Mouse (Mus musculus): ENCODE data around the gene Mrnip. TPM values are rescaled to one million over a fixed set of nuclear protein-coding genes. Genes with fewer than 3 reads are reported as not detected.
A peak's percentile ranks its signal among the peaks of the same experiment; 100 is the strongest.

Gene Mrnip
- polyA plus RNA-seq, 1 experiment = 7.8 TPM

GRCm38 (mm10) chr11:50208039-50208438 lies 33.8 kb downstream of the Mrnip start:
- no peak for TF ChIP-seq SRF (IDR thresholded peaks at IDR 0.05; ENCODE audit: control insufficient read depth, insufficient read length, low read depth)
- TF ChIP-seq POLR2AphosphoS2 (IDR thresholded peaks at IDR 0.05; ENCODE audit: insufficient read length, low read depth) = peak; percentile 78
- no peak for TF ChIP-seq TCF12 (IDR thresholded peaks at IDR 0.05; ENCODE audit: insufficient read depth, poor library complexity, severe bottlenecking)
- TF ChIP-seq MYOD1 (IDR thresholded peaks at IDR 0.05; ENCODE audit: control insufficient read depth in 1 of 3, insufficient read length in 2 of 3, low read depth in 2 of 3) = no peak
- H3K4me3 ChIP-seq = peak overlapping the region; percentile 86
- H3K79me2 ChIP-seq (ENCODE audit: control insufficient read depth, insufficient read depth) = peaks cover 60% of the 10 kb centered on the region
- peaks cover 55% of the 10 kb centered on the region for H3K36me3 ChIP-seq (ENCODE audit: control insufficient read depth, insufficient read depth)
- H3K27me3 ChIP-seq (ENCODE audit: control insufficient read depth, insufficient read depth, insufficient read length) = no peaks in the 10 kb centered on the region
- H3K4me2 ChIP-seq (ENCODE audit: low read depth) = peak overlapping the region; percentile 98
- H3ac ChIP-seq (ENCODE audit: control insufficient read depth, insufficient read length) = no peak overlapping the region

GRCm38 (mm10) chr11:50210101-50210504 lies 35.9 kb downstream of the Mrnip start:
- peaks cover 53% of the 10 kb centered on the region for H3K79me2 ChIP-seq (ENCODE audit: control insufficient read depth, insufficient read depth)
- H3ac ChIP-seq (ENCODE audit: control insufficient read depth, insufficient read length) = peak overlapping the region; percentile 29
- H3K36me3 ChIP-seq (ENCODE audit: control insufficient read depth, insufficient read depth) = peaks cover 35% of the 10 kb centered on the region
- TF ChIP-seq TCF12 (IDR thresholded peaks at IDR 0.05; ENCODE audit: insufficient read depth, poor library complexity, severe bottlenecking) (no peak), POLR2AphosphoS2 (IDR thresholded peaks at IDR 0.05; ENCODE audit: insufficient read length, low read depth) (peak; percentile 58)
- H3K4me3 ChIP-seq = peak overlapping the region; percentile 86
- no peaks in the 10 kb centered on the region for H3K27me3 ChIP-seq (ENCODE audit: control insufficient read depth, insufficient read depth, insufficient read length)
- peak overlapping the region; percentile 98 for H3K4me2 ChIP-seq (ENCODE audit: low read depth)

GRCm38 (mm10) chr11:50210505-50211151 lies 36.4 kb downstream of the Mrnip start, which contains the start of the genes Sqstm1 and Mgat4b:
Gene Sqstm1, minus strand, starts transcription at chr11:50210827.
Gene Mgat4b, plus strand, starts transcription at chr11:50210890.
- peak; percentile 97 for TF ChIP-seq POLR2AphosphoS2 (IDR thresholded peaks at IDR 0.05; ENCODE audit: insufficient read length, low read depth)
- TF ChIP-seq MAX (IDR thresholded peaks at IDR 0.05; ENCODE audit: low read depth) = no peak
- peak; percentile 33 to 84 (median 65) for TF ChIP-seq MYOG (IDR thresholded peaks at IDR 0.05; ENCODE audit: control insufficient read depth in 1 of 3, insufficient read depth in 1 of 3, insufficient read length in 2 of 3, low read depth in 2 of 3)
- TF ChIP-seq CEBPB (IDR thresholded peaks at IDR 0.05; ENCODE audit: insufficient read depth, poor library complexity, severe bottlenecking) = no peak
- TF ChIP-seq USF1 (IDR thresholded peaks at IDR 0.05; ENCODE audit: low read depth) = no peak
- TF ChIP-seq MYOD1 (IDR thresholded peaks at IDR 0.05; ENCODE audit: control insufficient read depth in 1 of 3, insufficient read length in 2 of 3, low read depth in 2 of 3) = peak in 2 of 3 experiments; percentile 66 to 81
- TF ChIP-seq POLR2A (IDR thresholded peaks at IDR 0.05; ENCODE audit: insufficient read length, low read depth) = peak; percentile 91
- H3K36me3 ChIP-seq (ENCODE audit: control insufficient read depth, insufficient read depth) = peaks cover 30% of the 10 kb centered on the region
- H3ac ChIP-seq (ENCODE audit: control insufficient read depth, insufficient read length) = peak within 1 kb of the TSS; percentile 29
- H3K27me3 ChIP-seq (ENCODE audit: control insufficient read depth, insufficient read depth, insufficient read length) = no peaks in the 10 kb centered on the region
- H3K4me2 ChIP-seq (ENCODE audit: low read depth) = peak within 1 kb of the TSS; percentile 98
- H3K79me2 ChIP-seq (ENCODE audit: control insufficient read depth, insufficient read depth) = peaks cover 49% of the 10 kb centered on the region
- peak within 1 kb of the TSS; percentile 86 for H3K4me3 ChIP-seq

- Histone ChIP-seq H3K27me3 (ENCODE audit: control insufficient read depth, insufficient read depth, insufficient read length) (no peaks in the 10 kb centered on the region), H3ac (ENCODE audit: control insufficient read depth, insufficient read length) (peak overlapping the region; percentile 29)
- no peak for TF ChIP-seq TCF12 (IDR thresholded peaks at IDR 0.05; ENCODE audit: insufficient read depth, poor library complexity, severe bottlenecking)
- no peak for TF ChIP-seq POLR2A (IDR thresholded peaks at IDR 0.05; ENCODE audit: insufficient read length, low read depth)
- no peak for TF ChIP-seq SRF (IDR thresholded peaks at IDR 0.05; ENCODE audit: control insufficient read depth, insufficient read length, low read depth)
- no peak for TF ChIP-seq E2F4 (IDR thresholded peaks at IDR 0.05; ENCODE audit: insufficient read depth)
- TF ChIP-seq MYOD1 (IDR thresholded peaks at IDR 0.05; ENCODE audit: control insufficient read depth in 1 of 3, insufficient read length in 2 of 3, low read depth in 2 of 3) = no peak
- TF ChIP-seq CEBPB (IDR thresholded peaks at IDR 0.05; ENCODE audit: insufficient read depth, poor library complexity, severe bottlenecking) = no peak
- TF ChIP-seq USF1 (IDR thresholded peaks at IDR 0.05; ENCODE audit: low read depth) = no peak
- no peak for TF ChIP-seq MAX (IDR thresholded peaks at IDR 0.05; ENCODE audit: low read depth)
- TF ChIP-seq MYOG (IDR thresholded peaks at IDR 0.05; ENCODE audit: control insufficient read depth in 1 of 3, insufficient read depth in 1 of 3, insufficient read length in 2 of 3, low read depth in 2 of 3) = no peak
- no peak for TF ChIP-seq POLR2AphosphoS2 (IDR thresholded peaks at IDR 0.05; ENCODE audit: insufficient read length, low read depth)
- TF ChIP-seq TCF3 (IDR thresholded peaks at IDR 0.05; ENCODE audit: insufficient read length, low read depth) = no peak
Observed at GRCm38 (mm10) chr11:50211322-50212059, 37.2 kb downstream of the Mrnip start.

GRCm38 (mm10) chr11:50212060-50212739 lies 38.0 kb downstream of the Mrnip start:
- H3K27me3 ChIP-seq (ENCODE audit: control insufficient read depth, insufficient read depth, insufficient read length) = no peaks in the 10 kb centered on the region
- TF ChIP-seq POLR2A (IDR thresholded peaks at IDR 0.05; ENCODE audit: insufficient read length, low read depth) = peak; percentile 28
- TF ChIP-seq TCF12 (IDR thresholded peaks at IDR 0.05; ENCODE audit: insufficient read depth, poor library complexity, severe bottlenecking) = no peak
- no peak for TF ChIP-seq MYOD1 (IDR thresholded peaks at IDR 0.05; ENCODE audit: control insufficient read depth in 1 of 3, insufficient read length in 2 of 3, low read depth in 2 of 3)
- no peak for TF ChIP-seq POLR2AphosphoS2 (IDR thresholded peaks at IDR 0.05; ENCODE audit: insufficient read length, low read depth)
- TF ChIP-seq SRF (IDR thresholded peaks at IDR 0.05; ENCODE audit: control insufficient read depth, insufficient read length, low read depth) = no peak
- peak; percentile 98 for TF ChIP-seq CEBPB (IDR thresholded peaks at IDR 0.05; ENCODE audit: insufficient read depth, poor library complexity, severe bottlenecking)
- no peak for TF ChIP-seq USF1 (IDR thresholded peaks at IDR 0.05; ENCODE audit: low read depth)
- no peak for TF ChIP-seq MYOG (IDR thresholded peaks at IDR 0.05; ENCODE audit: control insufficient read depth in 1 of 3, insufficient read depth in 1 of 3, insufficient read length in 2 of 3, low read depth in 2 of 3)
- no peak for TF ChIP-seq MAX (IDR thresholded peaks at IDR 0.05; ENCODE audit: low read depth)
- no peak for TF ChIP-seq E2F4 (IDR thresholded peaks at IDR 0.05; ENCODE audit: insufficient read depth)
- TF ChIP-seq REST (IDR thresholded peaks at IDR 0.05; ENCODE audit: insufficient read depth, insufficient read length) = no peak
- TF ChIP-seq TCF3 (IDR thresholded peaks at IDR 0.05; ENCODE audit: insufficient read length, low read depth) = no peak
- peaks cover 33% of the 10 kb centered on the region for H3K79me2 ChIP-seq (ENCODE audit: control insufficient read depth, insufficient read depth)
- no peak overlapping the region for H3ac ChIP-seq (ENCODE audit: control insufficient read depth, insufficient read length)
- peak overlapping the region; percentile 89 for H3K4me2 ChIP-seq (ENCODE audit: low read depth)
- H3K36me3 ChIP-seq (ENCODE audit: control insufficient read depth, insufficient read depth) = peaks cover 14% of the 10 kb centered on the region
- no peak overlapping the region for H3K4me3 ChIP-seq

More at GRCm38 (mm10) chr11:50211322-50212059, 37.2 kb downstream of the Mrnip start:
- Histone ChIP-seq H3K4me3 (peak overlapping the region; percentile 86), H3K79me2 (ENCODE audit: control insufficient read depth, insufficient read depth) (peaks cover 40% of the 10 kb centered on the region), H3K4me2 (ENCODE audit: low read depth) (peak overlapping the region; percentile 80), H3K36me3 (ENCODE audit: control insufficient read depth, insufficient read depth) (peaks cover 22% of the 10 kb centered on the region)
